Mouse (Mus musculus): Measurements from ENCODE around the gene Fzd5. TPM values are rescaled to one million over a fixed set of nuclear protein-coding genes. Genes with fewer than 3 reads are reported as not detected.
A peak's percentile ranks its signal among the peaks of the same experiment; 100 is the strongest.

Gene Fzd5
- total RNA-seq, 4 experiments from 2014 or later, result 3.9 to 4.4 (median 4.3) TPM

GRCm38 (mm10) chr1:64733453-64734245, 3.9 kb downstream of the Fzd5 start:
- DNase-seq (ENCODE audit: low spot score), result no peak

DNA sequence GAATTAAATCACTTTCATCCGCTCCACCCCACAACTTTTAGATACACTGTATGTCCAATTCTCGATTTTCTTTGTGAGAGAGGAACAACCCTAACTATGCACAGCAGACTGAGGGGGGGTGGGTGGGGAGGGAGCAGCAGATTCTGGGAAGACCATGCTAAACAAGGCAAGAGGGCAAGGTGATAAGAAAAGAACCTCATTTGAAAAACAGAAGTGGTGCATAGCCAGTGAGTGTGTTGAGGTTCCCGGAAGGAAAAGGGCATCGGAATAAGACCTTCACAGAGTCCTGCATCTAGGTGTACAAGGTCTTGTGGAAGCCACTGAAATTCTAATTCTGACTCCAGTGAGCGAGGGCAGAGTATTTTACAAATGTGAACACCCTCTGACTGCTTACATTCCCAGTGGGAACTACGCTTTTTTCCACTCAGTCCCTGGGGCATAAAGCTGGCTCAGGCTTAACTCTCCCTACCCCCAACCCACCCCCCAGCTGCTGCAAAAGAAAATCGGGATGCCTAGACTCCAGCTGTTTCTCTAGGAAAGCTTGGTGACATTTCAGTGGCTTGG, 4.8 kb downstream of the Fzd5 start:
- DNase-seq (ENCODE audit: low spot score), result no peak

GRCm38 (mm10) chr1:64732161-64732560, 5.4 kb downstream of the Fzd5 start:
- no peak for DNase-seq (ENCODE audit: low spot score)

GRCm38 (mm10) chr1:64731341-64732020, 6.1 kb downstream of the Fzd5 start:
- DNase-seq (ENCODE audit: low spot score), result no peak

GRCm38 (mm10) chr1:64730046-64730445, 7.5 kb downstream of the Fzd5 start:
- DNase-seq (ENCODE audit: low spot score), result no peak

- no peak for DNase-seq (ENCODE audit: low spot score)
These were observed 16.4 kb downstream of the Fzd5 start for GRCm38 (mm10) chr1:64721034-64721587.

DNA sequence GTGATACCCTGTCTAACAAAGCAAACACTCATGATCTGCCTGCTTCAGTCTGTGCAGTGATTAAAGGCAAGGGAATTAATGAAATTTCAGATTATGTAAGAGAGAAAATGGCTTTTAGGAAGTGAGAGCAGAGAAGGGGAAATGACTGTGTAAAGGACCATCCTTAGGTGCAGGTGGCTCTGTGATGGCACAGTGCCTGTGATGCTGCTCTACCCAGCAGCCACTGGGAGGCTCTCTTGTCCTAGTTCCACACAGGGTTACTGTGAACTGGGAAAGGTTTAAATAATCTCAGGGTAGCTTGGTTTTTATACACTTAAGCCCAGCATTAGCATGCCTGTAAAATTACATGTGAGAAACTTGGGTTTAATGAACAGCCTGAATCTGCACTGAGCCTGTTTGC, 20.0 kb downstream of the Fzd5 start:
- DNase-seq (ENCODE audit: low spot score), result peak; percentile 57

GRCm38 (mm10) chr1:64716589-64717304, 20.8 kb downstream of the Fzd5 start:
- no peak for DNase-seq (ENCODE audit: low spot score)

GRCm38 (mm10) chr1:64715458-64715857, 22.1 kb downstream of the Fzd5 start:
- DNase-seq (ENCODE audit: low spot score), result no peak

DNA sequence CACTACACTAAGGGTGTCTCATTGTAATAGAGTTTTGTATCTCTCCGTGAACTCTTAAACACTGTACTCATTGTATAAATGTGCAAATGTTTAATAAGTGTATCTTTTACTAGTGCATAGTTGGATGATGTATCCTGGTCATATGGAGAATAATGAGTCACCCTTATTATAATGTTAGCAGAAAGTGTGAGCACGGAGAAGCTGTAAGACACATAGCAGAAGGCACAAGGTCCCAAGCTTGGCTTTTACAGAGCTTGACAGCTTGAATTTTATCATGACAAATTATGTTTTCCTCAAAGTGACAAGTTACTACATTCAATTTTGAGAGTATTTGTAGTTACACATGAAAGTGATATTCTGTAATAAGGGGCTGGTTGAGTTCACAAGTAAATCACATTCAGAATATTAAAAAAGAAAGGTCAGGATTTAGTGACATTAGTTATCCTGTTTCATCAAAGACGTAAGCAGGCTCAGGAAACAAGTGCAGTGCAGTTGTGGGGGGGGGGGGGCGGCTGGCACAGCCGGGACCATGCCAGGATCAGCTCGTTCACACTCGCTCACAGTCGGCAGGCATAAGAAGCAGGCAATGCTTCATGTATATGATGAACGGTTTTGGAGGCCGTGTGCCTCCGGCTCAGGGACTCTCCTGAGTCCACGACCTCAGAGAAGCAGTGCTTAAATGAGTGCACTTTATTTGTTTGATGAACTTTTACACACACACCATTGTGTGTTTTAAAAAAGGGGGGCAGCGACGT, 25.4 kb downstream of the Fzd5 start:
- DNase-seq (ENCODE audit: low spot score), result no peak

DNA sequence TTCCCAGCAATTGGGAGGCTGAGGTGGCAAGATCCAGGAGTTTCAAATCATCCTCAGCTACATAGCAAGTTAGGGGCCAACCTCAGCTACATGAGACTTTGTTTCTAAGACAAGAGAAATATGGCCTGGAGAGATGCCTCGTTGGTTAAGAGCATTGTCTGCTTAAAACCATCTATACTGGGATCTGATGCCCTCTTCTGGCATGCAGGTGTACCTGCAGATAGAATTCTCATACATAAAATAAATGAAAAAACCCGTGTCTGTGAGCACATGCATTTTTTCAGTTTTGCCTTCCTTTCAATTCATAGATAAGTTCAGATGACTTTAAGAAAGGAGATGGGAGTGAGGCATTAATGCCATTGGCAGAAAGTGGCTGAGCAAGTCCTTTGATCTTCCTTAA, 27.7 kb downstream of the Fzd5 start:
- DNase-seq (ENCODE audit: low spot score), result peak; percentile 24

- DNase-seq (ENCODE audit: low spot score), result no peak
These were observed 30.9 kb downstream of the Fzd5 start for GRCm38 (mm10) chr1:64706610-64707009.

DNA sequence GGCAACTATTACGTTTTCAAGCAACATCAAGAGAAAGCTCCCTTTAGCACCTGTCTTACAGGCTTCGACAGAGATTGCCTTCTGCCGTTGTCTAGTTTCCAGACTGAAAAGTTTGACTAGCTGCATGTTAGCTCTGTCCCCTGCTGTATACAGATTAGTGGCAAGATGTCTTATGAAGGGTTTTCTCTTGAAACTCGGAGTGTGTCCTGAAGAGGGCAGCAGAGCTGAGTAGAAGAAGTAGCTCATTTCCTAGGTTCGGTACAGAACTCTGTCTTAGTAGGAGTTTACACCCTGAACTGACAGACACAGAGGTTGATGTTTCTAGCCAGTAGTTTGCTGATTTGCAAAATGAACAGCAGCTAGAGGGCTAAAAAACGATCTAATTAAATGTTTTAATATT, 32.3 kb downstream of the Fzd5 start:
- DNase-seq (ENCODE audit: low spot score), result peak; percentile 70

DNA sequence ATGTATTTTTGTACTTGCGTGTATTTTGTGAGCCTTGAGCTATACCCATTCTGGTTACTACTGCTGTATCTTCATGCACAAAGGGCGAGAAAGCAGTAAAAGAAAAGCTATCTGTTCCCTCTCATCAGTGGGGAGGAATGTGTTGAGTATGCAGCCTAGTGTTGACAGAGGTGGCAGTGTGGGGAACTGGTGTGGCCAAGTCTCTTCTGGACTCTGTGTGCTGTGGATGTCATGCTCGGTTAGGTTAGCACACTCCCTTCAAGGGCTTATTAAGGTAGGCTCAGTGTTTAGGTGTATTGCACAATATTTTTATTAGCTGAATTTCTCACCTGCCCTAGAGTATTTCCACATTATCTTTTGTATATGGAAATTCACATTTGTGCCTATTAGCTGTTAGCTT, 35.8 kb downstream of the Fzd5 start:
- no peak for DNase-seq (ENCODE audit: low spot score)

GRCm38 (mm10) chr1:64695156-64695555, 42.4 kb downstream of the Fzd5 start:
- no peak for DNase-seq (ENCODE audit: low spot score)

DNA sequence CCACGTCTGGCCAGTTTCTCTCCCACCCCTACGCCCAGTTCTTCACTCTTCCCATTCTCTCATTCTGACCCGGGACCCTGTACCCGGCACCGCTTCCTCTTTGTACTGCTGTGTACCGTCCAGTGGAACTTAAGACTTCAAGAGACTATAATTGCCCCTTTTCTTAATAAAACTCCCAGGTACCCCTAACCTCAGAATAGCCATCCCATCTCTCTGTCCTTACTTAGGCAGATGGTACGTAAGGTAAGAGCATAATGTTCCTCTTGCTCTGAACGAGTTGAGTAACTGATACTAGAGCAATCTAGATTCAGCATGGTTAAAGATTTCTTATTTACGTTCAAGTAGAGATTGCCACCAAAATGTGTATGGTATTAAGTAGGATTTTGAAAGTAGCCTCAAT, 46.0 kb downstream of the Fzd5 start:
- DNase-seq (ENCODE audit: low spot score), result no peak

DNA sequence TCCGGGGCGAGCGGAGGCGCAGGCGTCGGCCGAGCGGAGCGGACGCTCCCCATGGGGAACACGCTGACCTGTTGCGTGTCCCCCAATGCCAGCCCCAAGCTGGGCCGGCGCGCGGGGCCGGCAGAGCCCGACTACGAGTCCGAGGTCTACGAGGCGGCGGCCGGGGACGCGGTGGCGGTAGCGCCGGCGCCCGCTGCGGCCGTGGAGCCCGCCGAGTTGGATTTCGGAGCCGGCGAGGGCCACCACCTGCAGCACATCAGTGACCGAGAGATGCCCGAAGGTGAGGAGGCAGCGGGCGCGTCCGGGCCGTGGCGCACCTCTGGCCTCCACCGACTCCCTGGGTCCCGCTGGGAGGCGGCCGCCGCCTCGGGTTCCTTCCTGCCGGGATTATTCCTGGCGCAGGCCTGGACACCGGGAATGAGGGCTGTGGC, 46.4 kb downstream of the Fzd5 start:
- DNase-seq (ENCODE audit: low spot score), result peak; percentile 57

- peak; percentile 97 for DNase-seq (ENCODE audit: low spot score)
These were observed 47.1 kb downstream of the Fzd5 start, which contains the start of gene Ccnyl1 for GRCm38 (mm10) chr1:64690213-64691013. TSS of gene Ccnyl1 (plus strand) at chr1:64690455.

DNA sequence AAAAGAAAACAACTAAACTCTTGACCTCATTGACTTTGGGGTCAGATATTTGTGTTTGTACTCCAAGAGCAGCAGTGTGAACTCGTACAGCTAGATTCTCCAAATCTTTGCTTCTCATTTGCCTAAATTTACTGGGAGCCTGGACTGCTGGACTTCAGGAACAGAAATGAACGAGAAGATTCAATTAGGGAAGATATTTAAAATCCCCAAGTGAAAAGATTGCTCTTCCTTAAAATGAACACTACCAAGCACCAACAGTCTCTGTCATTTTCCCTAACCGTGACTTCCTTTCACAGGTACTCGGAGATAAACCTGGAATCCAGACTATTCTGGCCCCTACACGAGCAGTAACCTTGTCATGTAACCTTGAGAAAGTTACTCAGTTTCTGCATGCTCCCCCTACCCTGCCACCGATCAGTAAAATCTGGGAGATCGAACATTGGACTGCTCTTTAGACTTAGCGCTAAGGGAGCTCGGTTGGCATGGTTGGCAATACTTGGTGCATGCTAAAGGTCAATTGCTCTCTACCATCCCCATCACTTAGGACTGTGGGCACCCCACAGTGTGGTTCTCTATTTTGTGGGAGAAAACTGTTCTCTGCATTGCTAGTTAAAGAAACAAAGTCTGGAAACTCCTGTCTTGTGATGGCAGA, 47.9 kb downstream of the Fzd5 start:
- DNase-seq (ENCODE audit: low spot score), result no peak

GRCm38 (mm10) chr1:64688046-64688445, 49.5 kb downstream of the Fzd5 start:
- no peak for DNase-seq (ENCODE audit: low spot score)

Measured in heart, adult 8-10 months (tissue).